Mouse (Mus musculus): ENCODE measurements around the gene Rrp9. TPM values are rescaled to one million over a fixed set of nuclear protein-coding genes. Genes with fewer than 3 reads are reported as not detected.

Gene Rrp9
- polyA plus RNA-seq, 1 experiment, result 20.0 TPM

DNA sequence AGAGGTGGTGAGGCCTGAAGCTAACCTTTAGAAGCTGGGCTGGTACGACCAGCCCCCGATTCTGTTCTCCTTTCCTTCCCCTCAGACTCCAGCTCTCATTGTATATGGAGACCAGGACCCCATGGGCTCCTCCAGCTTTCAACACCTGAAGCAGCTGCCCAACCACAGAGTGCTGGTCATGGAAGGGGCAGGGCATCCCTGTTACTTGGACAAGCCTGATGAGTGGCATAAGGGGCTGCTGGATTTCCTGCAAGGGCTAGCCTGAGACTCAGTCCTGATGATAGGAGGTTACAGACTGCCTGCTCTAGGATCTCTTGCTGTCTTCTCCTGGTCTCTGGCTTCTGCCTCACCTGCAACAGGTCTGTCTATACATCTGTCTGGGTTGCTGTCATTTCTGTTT, 23.9 kb upstream of the Rrp9 start:
- H3K36me3 ChIP-seq (ENCODE audit: control insufficient read depth, insufficient read depth, low read length), result no peaks in the 10 kb centered on the region
- no peak overlapping the region for H3K27ac ChIP-seq (ENCODE audit: control insufficient read depth, insufficient read depth, low read depth, low read length)
- TF ChIP-seq CTCF (IDR thresholded peaks at IDR 0.05; ENCODE audit: control insufficient read depth, insufficient read depth, insufficient replicate concordance, low read depth, low read length) (no peak), POLR2A (IDR thresholded peaks at IDR 0.05; ENCODE audit: control insufficient read depth, low read depth, low read length) (no peak)
- no peaks in the 10 kb centered on the region for H3K27me3 ChIP-seq (ENCODE audit: control insufficient read depth, insufficient read depth, low read length)
- H3K4me1 ChIP-seq (ENCODE audit: control insufficient read depth, insufficient read depth, low read length), result peaks cover 36% of the 10 kb centered on the region
- H3K4me3 ChIP-seq (ENCODE audit: control insufficient read depth, low read depth, low read length), result no peak overlapping the region

DNA sequence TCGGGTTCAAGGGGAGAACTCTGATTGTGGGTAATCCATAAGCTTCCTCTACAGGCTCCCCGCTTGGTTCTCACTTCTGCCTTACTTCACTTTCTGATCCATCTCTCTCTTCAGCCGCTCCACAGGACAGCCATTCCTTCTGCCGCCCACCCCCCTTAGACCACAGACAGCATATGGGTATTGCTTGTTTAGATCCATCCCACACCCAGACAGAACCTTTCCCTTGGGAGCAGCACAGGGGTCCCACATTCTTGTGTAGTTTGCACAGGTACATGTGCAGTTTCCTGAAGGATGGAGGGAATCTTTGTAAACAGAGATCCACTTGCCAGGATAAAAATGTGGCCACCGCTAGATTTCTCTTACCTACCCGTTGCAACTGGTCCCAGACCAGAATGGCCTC, 23.4 kb upstream of the Rrp9 start:
- Histone ChIP-seq H3K4me1 (ENCODE audit: control insufficient read depth, insufficient read depth, low read length) (peaks cover 36% of the 10 kb centered on the region), H3K4me3 (ENCODE audit: control insufficient read depth, low read depth, low read length) (peak overlapping the region; percentile 89), H3K36me3 (ENCODE audit: control insufficient read depth, insufficient read depth, low read length) (no peaks in the 10 kb centered on the region), H3K27ac (ENCODE audit: control insufficient read depth, insufficient read depth, low read depth, low read length) (no peak overlapping the region), H3K27me3 (ENCODE audit: control insufficient read depth, insufficient read depth, low read length) (no peaks in the 10 kb centered on the region)
- no peak for TF ChIP-seq CTCF (IDR thresholded peaks at IDR 0.05; ENCODE audit: control insufficient read depth, insufficient read depth, insufficient replicate concordance, low read depth, low read length)
- no peak for TF ChIP-seq POLR2A (IDR thresholded peaks at IDR 0.05; ENCODE audit: control insufficient read depth, low read depth, low read length)

DNA sequence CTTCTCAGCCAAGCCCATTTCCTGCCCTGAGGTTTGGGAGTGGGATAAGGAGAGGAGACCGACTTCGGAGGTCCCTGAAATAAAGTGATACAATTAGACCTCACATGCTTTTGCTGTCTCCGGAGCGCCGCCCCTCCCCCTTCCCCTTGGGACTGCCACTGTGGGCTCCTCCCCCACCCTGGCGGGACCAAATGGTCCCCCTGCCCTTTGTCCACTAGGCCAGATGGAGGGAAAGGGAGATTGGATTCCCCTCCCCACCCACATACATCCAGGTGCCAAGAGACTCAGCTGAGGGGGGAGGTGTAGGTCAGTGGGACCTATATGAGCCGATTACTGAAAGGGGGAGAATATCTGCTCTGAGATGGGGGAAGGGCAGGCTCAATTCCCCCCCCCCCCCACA, 22.9 kb upstream of the Rrp9 start:
- no peaks in the 10 kb centered on the region for H3K36me3 ChIP-seq (ENCODE audit: control insufficient read depth, insufficient read depth, low read length)
- H3K4me3 ChIP-seq (ENCODE audit: control insufficient read depth, low read depth, low read length), result peak overlapping the region; percentile 89
- H3K27me3 ChIP-seq (ENCODE audit: control insufficient read depth, insufficient read depth, low read length), result no peaks in the 10 kb centered on the region
- no peak for TF ChIP-seq POLR2A (IDR thresholded peaks at IDR 0.05; ENCODE audit: control insufficient read depth, low read depth, low read length)
- TF ChIP-seq CTCF (IDR thresholded peaks at IDR 0.05; ENCODE audit: control insufficient read depth, insufficient read depth, insufficient replicate concordance, low read depth, low read length), result no peak
- H3K4me1 ChIP-seq (ENCODE audit: control insufficient read depth, insufficient read depth, low read length), result peaks cover 32% of the 10 kb centered on the region
- no peak overlapping the region for H3K27ac ChIP-seq (ENCODE audit: control insufficient read depth, insufficient read depth, low read depth, low read length)

DNA sequence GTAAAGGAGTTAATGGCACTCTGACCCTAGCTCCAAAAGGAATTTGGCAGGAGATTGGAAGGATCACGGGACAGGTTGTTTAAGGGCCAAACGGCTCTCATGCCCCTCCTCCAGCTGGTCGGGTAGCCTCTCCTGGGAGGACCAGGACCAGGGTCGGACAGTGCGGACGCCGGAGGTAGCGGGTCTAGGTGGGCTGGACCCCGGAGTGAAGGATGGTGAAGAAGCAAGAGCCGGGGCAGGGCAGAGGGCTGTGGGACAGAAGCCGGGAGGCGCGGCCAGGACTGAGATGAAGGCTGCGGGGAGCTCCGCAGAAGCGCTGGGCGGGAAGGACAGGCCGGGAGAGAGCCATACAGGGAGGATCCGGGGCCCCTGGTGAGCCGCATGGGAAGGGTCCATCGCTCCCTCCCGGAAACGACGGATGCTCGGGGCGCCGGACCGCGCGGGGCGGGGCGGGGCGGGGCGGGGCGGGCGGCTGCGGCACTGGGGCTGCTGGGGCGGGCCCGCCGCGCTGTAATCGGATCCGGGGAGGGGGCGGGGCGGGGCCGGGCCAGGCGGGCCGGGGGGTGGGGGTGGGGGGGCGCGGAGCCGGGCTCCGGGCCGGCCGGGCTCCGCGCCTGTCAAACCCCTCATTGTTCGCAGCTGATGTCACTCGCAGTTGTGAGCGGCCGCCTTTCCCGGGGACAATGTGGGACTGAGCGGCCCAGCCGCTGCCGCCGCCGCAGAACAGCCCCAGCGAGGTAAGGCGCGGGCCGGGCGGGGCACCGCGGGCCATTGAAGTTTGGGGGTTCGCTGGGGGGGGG, 22.3 kb upstream of the Rrp9 start, which contains the start of gene Pcbp4:
Pcbp4 (plus strand) TSS at position 21 of the 800 bp plus-strand sequence.
- no peaks in the 10 kb centered on the region for H3K27me3 ChIP-seq (ENCODE audit: control insufficient read depth, insufficient read depth, low read length)
- peaks cover 26% of the 10 kb centered on the region for H3K4me1 ChIP-seq (ENCODE audit: control insufficient read depth, insufficient read depth, low read length)

DNA sequence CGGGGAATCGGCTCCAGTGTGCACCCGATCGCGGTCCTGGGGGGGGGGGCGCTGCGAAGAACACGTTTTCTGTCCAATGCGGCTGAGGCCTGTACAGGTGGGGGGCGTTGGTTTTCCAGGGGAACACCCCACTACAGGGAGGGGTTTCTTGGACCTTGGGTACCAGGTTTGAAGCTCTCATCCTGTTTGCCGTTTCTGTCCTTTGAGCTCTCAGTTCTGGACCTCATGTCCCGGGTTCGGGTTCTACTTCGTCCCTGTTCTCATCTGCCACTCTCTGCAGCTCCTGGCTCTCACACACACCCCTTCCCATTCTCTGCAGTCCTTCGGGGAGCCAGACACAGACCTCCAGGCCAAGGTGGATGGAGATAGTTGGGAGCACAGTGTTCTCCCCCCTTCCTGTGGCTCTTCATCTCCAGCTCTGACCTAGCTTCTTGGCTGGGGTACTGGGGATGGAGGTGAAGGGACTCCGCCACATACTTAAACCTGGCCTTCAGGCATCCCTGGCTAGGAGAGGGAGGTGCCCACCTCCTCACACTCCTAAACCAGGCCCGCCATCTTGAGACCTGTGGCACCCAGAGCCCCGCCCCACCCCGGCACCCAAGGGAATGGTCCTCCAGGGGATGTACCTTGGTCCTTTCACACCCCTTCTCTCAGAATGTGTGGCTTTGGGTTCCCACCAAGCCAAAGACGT, 21.5 kb upstream of the Rrp9 start:
- no peaks in the 10 kb centered on the region for H3K36me3 ChIP-seq (ENCODE audit: control insufficient read depth, insufficient read depth, low read length)
- no peaks in the 10 kb centered on the region for H3K27me3 ChIP-seq (ENCODE audit: control insufficient read depth, insufficient read depth, low read length)
- peaks cover 22% of the 10 kb centered on the region for H3K4me1 ChIP-seq (ENCODE audit: control insufficient read depth, insufficient read depth, low read length)
- peak overlapping the region; percentile 66 for H3K4me3 ChIP-seq (ENCODE audit: control insufficient read depth, low read depth, low read length)
- H3K27ac ChIP-seq (ENCODE audit: control insufficient read depth, insufficient read depth, low read depth, low read length), result no peak overlapping the region
- TF ChIP-seq POLR2A (IDR thresholded peaks at IDR 0.05; ENCODE audit: control insufficient read depth, low read depth, low read length) (no peak), CTCF (IDR thresholded peaks at IDR 0.05; ENCODE audit: control insufficient read depth, insufficient read depth, insufficient replicate concordance, low read depth, low read length) (no peak)

More for the DNA sequence above, 22.3 kb upstream of the Rrp9 start, which contains the start of gene Pcbp4:
- TF ChIP-seq CTCF (IDR thresholded peaks at IDR 0.05; ENCODE audit: control insufficient read depth, insufficient read depth, insufficient replicate concordance, low read depth, low read length), result no peak
- no peak for TF ChIP-seq POLR2A (IDR thresholded peaks at IDR 0.05; ENCODE audit: control insufficient read depth, low read depth, low read length)
- H3K36me3 ChIP-seq (ENCODE audit: control insufficient read depth, insufficient read depth, low read length), result no peaks in the 10 kb centered on the region
- 0 out of 2 replicates have a peak within 1 kb of the TSS, but pooled peaks have one; percentile 12 for H3K27ac ChIP-seq (ENCODE audit: control insufficient read depth, insufficient read depth, low read depth, low read length)
- peak within 1 kb of the TSS; percentile 89 for H3K4me3 ChIP-seq (ENCODE audit: control insufficient read depth, low read depth, low read length)

DNA sequence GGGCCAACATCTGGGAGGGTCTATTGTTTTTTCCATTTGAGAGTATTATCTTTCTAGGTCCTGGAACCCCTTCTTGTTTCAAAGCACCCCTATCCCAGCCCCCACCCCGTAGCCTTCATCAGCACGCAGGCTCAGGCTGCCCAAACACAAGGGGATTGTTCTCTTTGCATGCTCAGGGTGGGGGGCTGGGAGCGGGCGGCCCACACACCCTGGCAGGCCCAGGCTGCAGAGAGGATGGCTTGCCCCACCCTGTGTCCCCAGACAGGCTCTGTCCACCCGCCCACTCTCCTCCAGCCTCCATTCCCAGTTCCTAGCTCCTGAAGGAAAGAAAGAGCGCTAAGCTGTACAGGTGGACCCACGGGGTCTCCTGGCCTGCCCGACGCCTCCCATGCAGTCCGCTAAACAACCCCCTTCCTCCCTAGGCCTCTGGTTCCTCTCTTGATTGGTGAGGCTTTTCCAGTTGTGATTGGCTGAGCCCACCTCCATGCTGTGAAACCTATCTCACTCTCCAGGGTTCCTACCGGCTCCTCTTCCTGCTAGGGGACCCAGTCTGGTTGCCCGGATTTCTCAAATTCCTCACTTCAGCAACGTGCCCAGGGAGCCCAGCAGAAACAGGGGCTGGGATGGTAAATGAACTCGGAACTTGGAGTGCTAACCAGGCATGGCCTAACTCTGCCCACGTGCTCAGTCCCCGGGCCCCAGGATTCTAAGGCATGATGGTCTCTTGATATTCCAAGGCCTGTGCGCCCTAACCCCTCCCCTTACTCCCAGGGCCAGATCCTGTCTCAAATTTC, 20.7 kb upstream of the Rrp9 start:
- peak overlapping the region; percentile 66 for H3K4me3 ChIP-seq (ENCODE audit: control insufficient read depth, low read depth, low read length)
- TF ChIP-seq CTCF (IDR thresholded peaks at IDR 0.05; ENCODE audit: control insufficient read depth, insufficient read depth, insufficient replicate concordance, low read depth, low read length) (no peak), POLR2A (IDR thresholded peaks at IDR 0.05; ENCODE audit: control insufficient read depth, low read depth, low read length) (no peak)
- no peak overlapping the region for H3K27ac ChIP-seq (ENCODE audit: control insufficient read depth, insufficient read depth, low read depth, low read length)
- H3K27me3 ChIP-seq (ENCODE audit: control insufficient read depth, insufficient read depth, low read length), result no peaks in the 10 kb centered on the region
- H3K4me1 ChIP-seq (ENCODE audit: control insufficient read depth, insufficient read depth, low read length), result peaks cover 22% of the 10 kb centered on the region
- H3K36me3 ChIP-seq (ENCODE audit: control insufficient read depth, insufficient read depth, low read length), result no peaks in the 10 kb centered on the region

Measured in testis, adult 2 months (tissue).